Mouse (Mus musculus) E14TG2a.4 (cell line): Measurements from ENCODE around the gene Fbxl5.

Experiments
- CTCF ChIP-seq: conservative IDR thresholded peaks from 2 replicates; pipeline ENCODE4 v1.5.1; 2014; ENCODE audit warnings: low read length
- POU5F1 ChIP-seq: IDR thresholded peaks from 2 replicates; pipeline ENCODE4 v1.6.1; 2014; ENCODE audit warnings: low read length, borderline replicate concordance

GRCm38 (mm10) chr5:43863642-43864041 is 42.2 kb upstream of the Fbxl5 start:
- TF ChIP-seq CTCF (no peak), POU5F1 (no peak)
